Mouse (Mus musculus) liver, embryonic 11.5 days (tissue): ENCODE data around the gene Tkt. TPM values are rescaled to one million over a fixed set of nuclear protein-coding genes. Genes with fewer than 3 reads are reported as not detected.

Experiments
- ATAC-seq: fragments of 200-750 bp; cut with Nextera tagmentation; replicated peaks from 2 replicates; pipeline ENCODE4 v1.8.0; 2017; ENCODE audit warnings: moderate number of reproducible peaks, mild to moderate bottlenecking, moderate TSS enrichment, moderate library complexity; ENCODE audit not compliant: low FRiP score
- DNase-seq: peaks from one replicate; pipeline ENCODE4 v3.0.0-alpha.2; 2017; ENCODE audit warnings: low spot score
- H3K27ac ChIP-seq: fragments of 300-500 bp; sonication (generic); 2 replicates; pipeline ENCODE4 v1.5.1; 2014; ENCODE audit warnings: mild to moderate bottlenecking, low read depth, low read length, control low read depth
- H3K27me3 ChIP-seq: fragments of 300-500 bp; sonication (generic); replicated peaks from 2 replicates; pipeline ENCODE4 v1.6.1; 2014; ENCODE audit warnings: low read length, mixed read lengths; ENCODE audit not compliant: control insufficient read depth, insufficient read depth
- H3K36me3 ChIP-seq: fragments of 300-500 bp; sonication (generic); 2 replicates; pipeline ENCODE4 v1.6.1; 2014; ENCODE audit warnings: mild to moderate bottlenecking, low read length, moderate library complexity, mixed read lengths; ENCODE audit not compliant: control insufficient read depth, insufficient read depth
- H3K4me1 ChIP-seq: fragments of 300-500 bp; sonication (generic); replicated peaks from 2 replicates; pipeline ENCODE4 v1.6.1; 2014; ENCODE audit warnings: low read length, mixed read lengths; ENCODE audit not compliant: control insufficient read depth, insufficient read depth
- H3K4me2 ChIP-seq: fragments of 300-500 bp; sonication (generic); 2 replicates; pipeline ENCODE4 v1.6.1; 2014; ENCODE audit warnings: mild to moderate bottlenecking, control low read depth, moderate library complexity
- H3K4me3 ChIP-seq: fragments of 300-500 bp; sonication (generic); 2 replicates; pipeline ENCODE4 v1.5.1; 2014; ENCODE audit warnings: low read depth, low read length, control low read depth
- H3K9ac ChIP-seq: fragments of 300-500 bp; sonication (generic); 2 replicates; pipeline ENCODE4 v1.6.1; 2014; ENCODE audit warnings: low read depth, low read length, control low read depth
- H3K9me3 ChIP-seq: fragments of 300-500 bp; sonication (generic); 2 replicates; pipeline ENCODE4 v1.6.1; 2016; ENCODE audit warnings: low read length, inconsistent platforms, mixed read lengths; ENCODE audit not compliant: control insufficient read depth
- WGBS: fragments of 180-500 bp; shearing (Covaris S2); extraction: QIAGEN DNeasy Blood & Tissue Kit; methylation state at CpG from one replicate; pipeline ENCODE4 v1.1.7; 2014; 5-methylcytosine and 5-hydroxymethylcytosine counted together
- polyA plus RNA-seq: library from polyadenylated mRNA; unstranded; fragments of >200 nt; fragmentation: Nextera tagmentation; extraction: Ambion mirVana; gene quantifications from 2 replicates; pipeline ENCODE4 v1.2.1, GENCODE M21; 2014

The Tkt gene
- polyA plus RNA-seq, 1 experiment from 2014 or later: 184 TPM

GRCm38 (mm10) chr14:30609499-30609898 is 61.3 kb downstream of the Tkt start:
- DNase-seq (no peak), ATAC-seq (no peak)
- Histone ChIP-seq H3K9ac (no peak overlapping the region), H3K4me3 (no peak overlapping the region), H3K9me3 (no peaks in the 10 kb centered on the region), H3K27me3 (no peaks in the 10 kb centered on the region), H3K27ac (no peak overlapping the region), H3K36me3 (peaks cover 5% of the 10 kb centered on the region; the same call in 1 of the 2 replicates), H3K4me2 (no peak overlapping the region), H3K4me1 (peaks cover 11% of the 10 kb centered on the region)
- WGBS: 80% methylated on average over 3 of the region's 3 CpGs

GRCm38 (mm10) chr14:30610304-30610703 is 62.1 kb downstream of the Tkt start:
- no peak overlapping the region for H3K27ac ChIP-seq
- peaks cover 11% of the 10 kb centered on the region for H3K4me1 ChIP-seq
- no peak overlapping the region for H3K9ac ChIP-seq
- ATAC-seq (no peak), DNase-seq (no peak)
- H3K36me3 ChIP-seq: peaks cover 5% of the 10 kb centered on the region; the same call in 1 of the 2 replicates
- H3K4me3 ChIP-seq: no peak overlapping the region
- no peaks in the 10 kb centered on the region for H3K9me3 ChIP-seq
- 79% methylated on average over 2 of the region's 2 CpGs for WGBS
- no peak overlapping the region for H3K4me2 ChIP-seq
- no peaks in the 10 kb centered on the region for H3K27me3 ChIP-seq

- H3K36me3 ChIP-seq: peaks cover 5% of the 10 kb centered on the region; the same call in 1 of the 2 replicates
- 85% methylated on average over 3 of the region's 3 CpGs for WGBS
- no peaks in the 10 kb centered on the region for H3K27me3 ChIP-seq
- H3K9ac ChIP-seq: no peak overlapping the region
- no peak overlapping the region for H3K27ac ChIP-seq
- peaks cover 11% of the 10 kb centered on the region for H3K4me1 ChIP-seq
- no peak overlapping the region for H3K4me3 ChIP-seq
- ATAC-seq (no peak), DNase-seq (no peak)
- H3K9me3 ChIP-seq: no peaks in the 10 kb centered on the region
- H3K4me2 ChIP-seq: no peak overlapping the region
Measured at GRCm38 (mm10) chr14:30610940-30611339, 62.8 kb downstream of the Tkt start.

- no peak overlapping the region for H3K4me3 ChIP-seq
- H3K9me3 ChIP-seq: no peaks in the 10 kb centered on the region
- ATAC-seq (peak; percentile 37; the same call in 1 of the 2 replicates), DNase-seq (peak; percentile 82)
- no peak overlapping the region for H3K9ac ChIP-seq
- H3K27ac ChIP-seq: no peak overlapping the region
- 20% methylated on average over 7 of the region's 7 CpGs for WGBS
- H3K36me3 ChIP-seq: peaks cover 2% of the 10 kb centered on the region; the same call in 1 of the 2 replicates
- H3K4me1 ChIP-seq: peaks cover 17% of the 10 kb centered on the region
- H3K4me2 ChIP-seq: no peak overlapping the region
- no peaks in the 10 kb centered on the region for H3K27me3 ChIP-seq
Measured at GRCm38 (mm10) chr14:30612523-30612922, 64.4 kb downstream of the Tkt start.

- no peak overlapping the region for H3K4me3 ChIP-seq
- DNase-seq (no peak), ATAC-seq (no peak)
- no peak overlapping the region for H3K4me2 ChIP-seq
- H3K9me3 ChIP-seq: no peaks in the 10 kb centered on the region
- peaks cover 2% of the 10 kb centered on the region; the same call in 1 of the 2 replicates for H3K36me3 ChIP-seq
- no peak overlapping the region for H3K9ac ChIP-seq
- no peak overlapping the region for H3K27ac ChIP-seq
- WGBS: 81% methylated on average over 2 of the region's 2 CpGs
- peaks cover 13% of the 10 kb centered on the region for H3K4me1 ChIP-seq
- no peaks in the 10 kb centered on the region for H3K27me3 ChIP-seq
Measured at GRCm38 (mm10) chr14:30612962-30613715, 65.0 kb downstream of the Tkt start.

DNA sequence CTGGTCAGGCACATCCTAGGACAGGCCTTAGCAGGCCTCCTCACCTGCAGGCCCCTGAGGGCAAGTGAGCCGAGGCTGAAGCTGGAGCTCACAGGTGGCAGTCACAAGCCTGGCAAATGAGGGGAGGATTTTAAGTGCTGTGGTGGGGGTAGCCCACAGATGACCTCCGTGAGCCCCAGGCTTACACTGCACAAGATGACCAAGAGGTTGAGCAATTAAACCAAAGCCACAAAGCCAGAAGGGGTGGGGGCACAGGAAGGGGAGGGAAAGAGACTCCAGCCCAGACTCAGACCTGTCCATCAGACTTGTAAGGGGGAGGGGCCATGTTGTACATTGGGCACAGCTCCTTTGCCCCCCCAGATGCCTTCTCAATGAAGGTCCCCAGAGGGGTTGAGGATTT is 68.6 kb downstream of the Tkt start:
- DNase-seq (no peak), ATAC-seq (no peak)
- Histone ChIP-seq H3K4me3 (no peak overlapping the region), H3K9me3 (no peaks in the 10 kb centered on the region), H3K4me1 (peaks cover 30% of the 10 kb centered on the region), H3K36me3 (no peaks in the 10 kb centered on the region), H3K27me3 (no peaks in the 10 kb centered on the region), H3K4me2 (no peak overlapping the region), H3K9ac (no peak overlapping the region), H3K27ac (no peak overlapping the region)
- 50% methylated on average over 2 of the region's 2 CpGs for WGBS

DNA sequence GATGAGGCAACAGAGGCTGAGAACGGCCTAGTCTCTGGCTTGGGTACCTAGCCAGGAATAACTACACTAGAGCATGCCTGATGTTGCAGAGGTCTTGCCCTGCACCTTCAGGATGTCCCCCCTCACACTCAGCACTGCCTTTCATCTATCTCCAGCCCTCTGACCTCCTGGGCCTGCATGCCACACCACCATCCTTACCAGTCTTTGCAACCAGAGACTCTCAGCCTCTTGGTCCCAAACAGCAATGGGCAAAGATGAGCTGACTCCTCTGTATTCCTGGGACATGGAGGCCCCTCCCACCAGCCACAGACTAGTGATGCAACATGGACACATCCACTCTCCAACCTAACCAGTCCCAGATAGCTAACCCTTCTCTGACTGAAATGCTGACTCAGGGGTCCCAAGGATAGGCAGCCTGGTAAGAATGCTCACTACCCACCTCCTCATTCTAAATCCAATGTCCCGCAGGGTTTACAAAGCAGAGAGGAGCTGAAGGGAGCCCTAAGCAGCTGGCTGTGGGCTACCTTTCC is 70.7 kb downstream of the Tkt start:
- H3K4me2 ChIP-seq: no peak overlapping the region
- no peak for ATAC-seq
- peaks cover 34% of the 10 kb centered on the region for H3K4me1 ChIP-seq
- no peak overlapping the region for H3K4me3 ChIP-seq
- H3K9ac ChIP-seq: no peak overlapping the region
- H3K27me3 ChIP-seq: no peaks in the 10 kb centered on the region
- no peak overlapping the region for H3K27ac ChIP-seq
- DNase-seq: no peak
- no peaks in the 10 kb centered on the region for H3K36me3 ChIP-seq
- no peaks in the 10 kb centered on the region for H3K9me3 ChIP-seq
- 82% methylated on average over 2 of the region's 2 CpGs for WGBS

DNA sequence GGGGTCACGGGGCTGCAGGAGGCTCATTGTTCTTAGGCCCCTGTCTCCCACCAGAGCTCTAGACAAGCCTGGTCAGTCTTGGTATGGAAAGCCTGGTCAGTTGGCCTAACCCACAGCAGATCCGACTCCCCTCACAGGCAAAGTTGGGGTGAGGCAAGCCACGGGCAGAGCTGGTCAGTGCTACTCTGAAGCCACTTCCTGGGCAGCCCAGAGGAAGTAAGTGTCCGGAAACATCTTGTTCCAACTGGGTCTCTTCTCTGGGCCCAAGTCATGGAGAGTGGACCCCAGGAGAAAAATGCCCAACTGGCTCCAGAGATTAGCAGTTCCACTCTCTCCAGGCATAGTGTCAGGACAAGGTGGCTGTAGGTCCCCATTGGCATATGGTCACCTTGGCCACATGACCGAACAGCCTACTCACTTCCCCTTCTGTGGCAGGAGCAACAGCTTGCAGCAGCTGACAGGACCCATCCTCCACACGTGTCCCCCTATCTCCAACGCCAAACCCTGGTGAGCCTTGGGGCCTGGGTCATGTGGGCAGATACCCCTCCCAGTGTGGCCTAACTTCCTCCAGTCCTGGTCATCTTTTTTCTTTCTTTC is 71.9 kb downstream of the Tkt start:
- H3K4me1 ChIP-seq: peaks cover 47% of the 10 kb centered on the region
- no peak overlapping the region for H3K9ac ChIP-seq
- no peak overlapping the region for H3K4me3 ChIP-seq
- H3K36me3 ChIP-seq: no peaks in the 10 kb centered on the region
- H3K9me3 ChIP-seq: no peaks in the 10 kb centered on the region
- DNase-seq (no peak), ATAC-seq (no peak)
- H3K4me2 ChIP-seq: peak overlapping the region; percentile 16; the same call in 1 of the 2 replicates
- H3K27me3 ChIP-seq: no peaks in the 10 kb centered on the region
- H3K27ac ChIP-seq: no peak overlapping the region
- 54% methylated on average over 7 of the region's 7 CpGs for WGBS
